ENCODE assay signal across 8 mouse cellular contexts in genomic region chr6:117552006-117552667, GRCm38 (mm10).
DNase-seq lines count a peak whose midpoint lies in the region; ATAC-seq lines count a peak whose summit lies in the region.

No protein-coding gene starts in this region.

- no peaks in the 10 kb centered on the region for H3K9me3 ChIP-seq in midbrain, embryonic 13.5 days
- H3K9me3 ChIP-seq in midbrain, embryonic 15.5 days: no peaks in the 10 kb centered on the region
- H3K9me3 ChIP-seq in hindbrain, embryonic 15.5 days: no peaks in the 10 kb centered on the region

- no peak overlapping the region for H3K4me3 ChIP-seq in midbrain, embryonic 13.5 days (replicated peaks)
- H3K4me3 ChIP-seq in midbrain, embryonic 15.5 days: no peak overlapping the region
- H3K4me3 ChIP-seq in hindbrain, embryonic 15.5 days: no peak overlapping the region

- WGBS in midbrain, embryonic 13.5 days: 21% methylated on average over 6 of the region's 6 CpGs
- 18% methylated on average over 6 of the region's 6 CpGs for WGBS in midbrain, embryonic 15.5 days
- WGBS in hindbrain, embryonic 15.5 days: 16% methylated on average over 6 of the region's 6 CpGs

- no peaks in the 10 kb centered on the region for H3K36me3 ChIP-seq in midbrain, embryonic 13.5 days
- H3K36me3 ChIP-seq in midbrain, embryonic 15.5 days (replicated peaks): no peaks in the 10 kb centered on the region
- H3K36me3 ChIP-seq in hindbrain, embryonic 15.5 days: no peaks in the 10 kb centered on the region

- H3K4me1 ChIP-seq in midbrain, embryonic 13.5 days (replicated peaks): peaks cover 9% of the 10 kb centered on the region
- H3K4me1 ChIP-seq in midbrain, embryonic 15.5 days: peaks cover 5% of the 10 kb centered on the region; the same call in 1 of the 2 replicates
- peaks cover 8% of the 10 kb centered on the region; the same call in 1 of the 2 replicates for H3K4me1 ChIP-seq in hindbrain, embryonic 15.5 days (replicated peaks)

- H3K27ac ChIP-seq in midbrain, embryonic 13.5 days: no peak overlapping the region
- no peak overlapping the region for H3K27ac ChIP-seq in midbrain, embryonic 15.5 days
- H3K27ac ChIP-seq in hindbrain, embryonic 15.5 days (replicated peaks): no peak overlapping the region

- no peak overlapping the region for H3K4me2 ChIP-seq in midbrain, embryonic 13.5 days (replicated peaks)
- H3K4me2 ChIP-seq in midbrain, embryonic 15.5 days: no peak overlapping the region
- H3K4me2 ChIP-seq in hindbrain, embryonic 15.5 days: no peak overlapping the region

- ATAC-seq in midbrain, embryonic 13.5 days: peak; percentile 77
- ATAC-seq in midbrain, embryonic 15.5 days (replicated peaks): no peak
- peak; percentile 71; the same call in 1 of the 2 replicates for ATAC-seq in hindbrain, embryonic 15.5 days (ENCODE audit: low FRiP score, low read depth)
- no peak for ATAC-seq in megakaryocyte-erythroid progenitor cell, adult 5-6 weeks (replicated peaks; ENCODE audit: low FRiP score, low TSS enrichment, poor library complexity, severe bottlenecking)

- no peaks in the 10 kb centered on the region for H3K27me3 ChIP-seq in midbrain, embryonic 13.5 days
- no peaks in the 10 kb centered on the region for H3K27me3 ChIP-seq in midbrain, embryonic 15.5 days (replicated peaks)
- peaks cover 6% of the 10 kb centered on the region; the same call in 1 of the 2 replicates for H3K27me3 ChIP-seq in hindbrain, embryonic 15.5 days

- H3K9ac ChIP-seq in midbrain, embryonic 13.5 days (replicated peaks): no peak overlapping the region
- H3K9ac ChIP-seq in midbrain, embryonic 15.5 days: no peak overlapping the region
- no peak overlapping the region for H3K9ac ChIP-seq in hindbrain, embryonic 15.5 days

- DNase-seq in forelimb bud, embryonic 11.5 days (ENCODE audit: low read depth, low spot score): peak; percentile 23
- DNase-seq in lung, postnatal 14 days: peak; percentile 58
- DNase-seq in urinary bladder, adult 18-20 months (ENCODE audit: low spot score in 2 of 2): no peak
- DNase-seq in cerebellum, postnatal 25 days: no peak

Comparison
In these comparisons a context has a peak if more than half of its experiments do, and no peak if none do; other contexts are left out.
1. ATAC-seq: peak in midbrain, embryonic 13.5 days (single experiment) and hindbrain, embryonic 15.5 days (single experiment); none in midbrain, embryonic 15.5 days (single experiment) and megakaryocyte-erythroid progenitor cell, adult 5-6 weeks (single experiment).
2. DNase-seq: peak in forelimb bud, embryonic 11.5 days (single experiment) and lung, postnatal 14 days (single experiment); none in urinary bladder, adult 18-20 months (0 of 2) and cerebellum, postnatal 25 days (0 of 2).